Mouse (Mus musculus): ENCODE results near the gene Tnfrsf1a.

GRCm38 (mm10) chr6:125325337-125325736 lies 23.8 kb upstream of the Tnfrsf1a start:
- TF ChIP-seq CTCF (IDR thresholded peaks at IDR 0.05; ENCODE audit: low read depth, low read length) (no peak), TAL1 (conservative IDR thresholded peaks at IDR 0.05; ENCODE audit: low read depth, low read length) (no peak), GATA2 (IDR thresholded peaks at IDR 0.05; ENCODE audit: borderline replicate concordance, low read depth, low read length) (no peak), GATA1 (IDR thresholded peaks at IDR 0.05; ENCODE audit: borderline replicate concordance, low read length) (no peak)
